Mouse (Mus musculus): ENCODE results near the gene Olfr221.

Gene Olfr221

DNA sequence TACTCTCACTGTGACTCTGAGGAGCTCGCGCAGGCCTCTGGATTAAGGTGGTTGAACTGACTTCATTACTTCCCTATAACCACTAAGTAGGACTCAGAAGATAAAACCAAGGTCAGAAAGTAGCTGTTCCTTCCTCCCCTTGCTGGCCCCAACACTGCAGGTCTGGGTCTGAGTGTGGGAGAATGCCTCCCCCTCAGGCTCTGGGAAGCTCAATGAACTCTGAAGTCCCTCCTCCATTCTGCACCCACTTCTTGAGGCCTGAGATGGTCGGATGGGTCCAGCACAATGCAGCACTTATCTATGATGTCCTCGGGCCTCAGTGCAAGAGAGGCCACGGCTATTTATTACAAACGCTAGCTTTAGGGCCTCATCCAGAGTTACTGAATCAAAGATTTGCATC lies 36.6 kb downstream of the Olfr221 start:
- DNase-seq (ENCODE audit: low spot score in 2 of 2), result no peak

DNA sequence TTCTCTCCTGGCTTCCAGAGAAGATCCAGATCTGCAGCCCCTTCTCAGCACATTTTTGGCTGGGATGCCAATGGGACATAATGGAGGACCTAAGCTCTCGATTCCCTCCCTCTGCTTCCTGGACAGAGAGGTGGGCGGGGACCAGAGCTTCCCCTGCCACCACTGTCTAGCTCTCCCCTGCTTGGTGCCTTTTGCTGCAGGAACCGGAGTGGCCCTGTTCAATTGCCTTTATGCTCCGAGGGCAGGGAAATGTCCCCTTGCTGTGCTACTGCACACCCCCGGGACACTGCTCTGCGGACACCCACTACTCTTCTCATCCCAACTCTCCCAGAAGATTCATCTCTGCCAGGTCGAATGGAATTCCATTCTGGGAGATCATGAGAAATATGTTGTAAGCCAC lies 37.1 kb downstream of the Olfr221 start:
- no peak for DNase-seq (ENCODE audit: low spot score in 2 of 2)

DNA sequence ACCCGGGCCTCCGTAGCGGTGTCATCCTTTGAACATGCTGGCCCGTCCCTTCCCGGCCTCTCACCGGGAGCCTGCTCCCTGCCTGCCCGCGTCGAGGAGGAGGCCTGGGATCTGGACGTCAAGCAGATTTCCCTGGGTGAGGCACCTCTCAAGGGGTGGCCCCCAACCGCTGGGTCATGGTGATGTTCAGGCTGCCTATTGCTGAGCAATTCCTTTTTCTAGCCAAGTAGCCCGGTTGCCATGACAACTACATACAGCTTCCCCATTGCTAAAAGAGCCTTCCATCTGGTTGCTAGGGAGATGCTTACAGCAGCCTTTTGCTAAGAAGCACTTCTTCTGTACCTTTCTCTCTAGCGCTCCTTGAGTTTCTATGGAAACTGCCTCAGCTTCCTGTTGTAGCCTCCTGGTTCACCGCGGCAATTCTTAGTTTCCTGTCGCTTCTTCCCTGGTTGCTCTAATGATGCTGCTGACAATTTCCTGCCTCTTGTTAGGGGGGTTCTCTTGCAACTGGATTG lies 38.2 kb downstream of the Olfr221 start:
- DNase-seq (ENCODE audit: low spot score in 2 of 2), result peak; percentile 79 to 90

DNA sequence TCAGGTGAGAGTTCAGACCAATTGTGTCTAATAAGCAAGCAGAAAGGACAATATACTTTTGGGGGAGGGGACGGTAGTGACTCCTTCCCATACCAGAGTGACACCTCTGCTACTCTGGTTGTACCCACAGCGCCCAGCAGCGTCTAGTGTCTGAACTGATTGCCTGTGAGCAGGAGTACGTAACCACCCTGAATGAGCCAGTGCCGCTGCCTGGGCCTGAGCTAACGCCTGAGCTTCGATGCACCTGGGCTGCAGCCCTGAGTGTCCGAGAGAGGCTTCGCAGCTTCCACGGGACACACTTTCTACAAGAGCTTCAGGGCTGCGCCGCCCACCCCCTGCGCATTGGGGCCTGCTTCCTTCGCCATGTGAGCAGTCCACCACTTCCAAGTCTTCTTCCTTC lies 44.8 kb downstream of the Olfr221 start:
- no peak for DNase-seq (ENCODE audit: low spot score in 2 of 2)

DNA sequence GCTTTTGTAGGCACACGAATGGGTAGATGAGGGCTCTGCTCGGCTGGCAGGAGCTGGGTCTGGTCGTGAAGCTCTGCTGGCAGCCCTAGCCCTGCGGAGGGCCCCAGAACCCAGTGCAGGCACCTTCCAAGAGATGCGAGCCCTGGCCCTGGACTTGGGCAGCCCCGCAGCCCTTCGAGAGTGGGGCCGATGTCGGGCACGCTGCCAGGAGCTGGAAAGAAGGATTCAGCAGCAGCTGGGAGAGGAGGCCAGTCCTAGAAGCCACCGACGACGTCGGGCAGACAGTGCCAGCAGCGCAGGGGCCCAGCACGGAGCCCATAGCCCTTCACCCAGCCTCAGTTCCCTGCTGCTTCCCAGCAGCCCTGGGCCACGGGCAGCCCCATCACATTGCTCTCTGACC lies 45.4 kb downstream of the Olfr221 start:
- no peak for DNase-seq (ENCODE audit: low spot score in 2 of 2)

DNA sequence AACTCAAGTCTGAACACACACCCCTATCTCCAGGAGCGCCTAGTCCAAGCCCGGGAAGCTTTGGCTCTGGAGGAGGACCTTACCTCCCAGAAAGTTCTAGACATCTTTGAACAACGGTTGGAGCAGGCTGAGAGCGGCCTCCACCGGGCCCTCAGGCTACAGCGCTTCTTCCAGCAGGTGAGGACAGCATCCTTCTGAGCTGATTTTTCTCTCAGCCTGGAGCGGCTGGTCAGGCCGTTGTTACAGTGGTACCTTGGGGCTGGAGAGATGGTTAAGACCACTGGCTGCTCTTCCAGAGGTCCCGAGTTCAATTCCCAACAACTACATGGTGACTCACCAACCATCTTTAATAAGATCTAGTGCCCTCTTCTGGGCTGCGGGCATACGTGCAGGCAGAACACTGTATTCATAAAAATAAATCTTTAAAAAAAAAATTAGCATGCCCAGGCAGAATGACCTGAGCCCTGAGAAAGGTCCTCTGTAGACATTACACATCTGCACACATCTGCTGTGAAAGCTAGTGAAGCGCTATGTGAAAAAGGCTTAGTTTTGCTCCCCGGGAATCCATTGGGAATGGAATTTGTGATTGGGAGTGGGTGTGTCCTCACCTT lies 45.9 kb downstream of the Olfr221 start:
- DNase-seq (ENCODE audit: low spot score in 2 of 2), result no peak

DNA sequence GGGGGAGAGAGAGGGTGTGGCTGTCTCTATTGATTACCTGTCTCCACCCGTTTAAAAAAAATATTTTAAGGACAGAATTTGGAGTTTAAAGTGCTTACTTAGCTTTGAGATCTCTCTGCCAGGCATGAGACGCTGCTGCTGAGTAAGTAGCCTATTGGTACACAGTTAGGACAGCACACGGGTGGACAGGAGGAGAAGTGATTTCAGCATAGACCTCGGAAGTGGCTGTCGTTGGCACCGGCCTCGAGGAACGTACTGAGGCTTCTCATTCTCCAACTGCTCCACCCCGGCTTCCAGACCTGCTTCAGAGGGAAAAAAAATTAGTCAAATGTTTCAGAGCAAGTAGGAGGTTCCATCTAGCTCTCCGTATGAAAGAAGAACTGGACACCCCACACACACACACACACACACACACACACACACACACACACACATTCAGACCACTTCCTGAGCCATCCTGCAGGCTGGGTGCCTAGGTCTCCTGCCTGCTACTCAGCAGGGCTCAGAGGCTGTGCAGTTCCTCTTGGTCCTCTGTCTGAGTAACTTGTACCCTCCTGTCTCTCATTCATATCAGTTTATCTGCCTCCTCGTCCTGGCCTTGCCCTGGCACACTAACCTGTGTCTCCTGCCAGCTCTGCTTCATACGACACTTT lies 46.9 kb downstream of the Olfr221 start:
- DNase-seq (ENCODE audit: low spot score in 2 of 2), result no peak

DNA sequence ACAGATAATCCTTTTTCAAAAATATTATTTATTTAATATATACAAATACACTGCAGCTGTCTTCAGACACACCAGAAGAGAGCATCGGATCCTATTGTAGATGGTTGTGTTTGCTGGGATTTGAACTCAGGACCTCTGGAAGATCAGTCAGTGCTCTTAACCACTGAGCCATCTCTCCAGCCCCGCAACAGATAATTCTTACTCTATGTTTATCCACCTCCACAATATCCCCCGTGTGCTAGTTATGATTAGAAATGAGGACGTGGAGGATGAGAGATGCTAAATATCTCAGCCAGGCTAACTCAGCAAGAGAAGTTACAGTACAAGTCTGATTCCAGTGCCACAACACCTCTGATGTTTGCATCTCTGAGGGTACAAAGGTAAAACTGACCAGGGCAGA lies 47.8 kb downstream of the Olfr221 start:
- no peak for DNase-seq (ENCODE audit: low spot score in 2 of 2)

DNA sequence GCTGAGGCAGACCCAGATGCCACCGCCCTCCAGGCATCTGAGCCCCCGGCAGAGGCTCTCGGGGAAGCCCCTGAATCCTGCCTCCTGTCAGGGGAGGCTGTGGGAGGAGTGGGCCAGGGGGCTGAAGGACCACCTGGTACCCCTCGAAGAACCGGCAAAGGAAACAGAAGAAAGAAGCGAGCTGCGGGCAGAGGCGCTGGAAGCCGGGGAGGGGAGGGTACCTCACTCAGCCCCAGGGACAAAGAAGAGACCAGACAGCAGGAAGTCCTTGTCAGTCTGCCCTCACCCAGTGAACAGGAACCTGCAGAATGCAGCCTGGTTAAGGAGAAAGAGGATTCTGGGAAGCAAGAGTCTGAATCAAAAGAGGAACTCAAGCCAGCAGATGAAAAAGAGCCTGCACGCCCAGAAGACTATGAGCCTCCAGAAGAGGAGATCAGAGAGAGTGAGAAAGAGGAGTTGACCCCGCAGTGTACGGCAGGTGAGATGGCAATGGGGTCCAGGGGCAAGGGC lies 52.7 kb downstream of the Olfr221 start:
- DNase-seq (ENCODE audit: low spot score in 2 of 2), result no peak

DNA sequence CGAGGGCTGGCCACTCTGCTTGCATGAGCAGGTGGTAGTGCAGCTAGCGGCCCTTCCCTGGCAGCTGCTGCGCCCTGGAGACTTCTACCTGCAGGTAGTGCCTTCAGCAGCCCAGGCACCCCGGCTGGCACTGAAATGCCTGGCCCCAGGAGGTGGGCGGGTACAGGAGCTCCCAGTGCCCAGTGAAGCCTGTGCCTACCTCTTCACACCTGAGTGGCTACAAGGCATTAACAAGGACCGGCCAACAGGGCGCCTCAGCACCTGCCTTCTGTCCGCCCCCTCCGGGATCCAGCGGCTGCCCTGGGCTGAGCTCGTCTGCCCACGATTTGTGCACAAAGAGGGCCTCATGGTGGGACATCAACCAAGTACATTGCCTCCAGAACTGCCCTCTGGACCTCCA lies 53.5 kb downstream of the Olfr221 start:
- DNase-seq (ENCODE audit: low spot score in 2 of 2), result no peak

DNA sequence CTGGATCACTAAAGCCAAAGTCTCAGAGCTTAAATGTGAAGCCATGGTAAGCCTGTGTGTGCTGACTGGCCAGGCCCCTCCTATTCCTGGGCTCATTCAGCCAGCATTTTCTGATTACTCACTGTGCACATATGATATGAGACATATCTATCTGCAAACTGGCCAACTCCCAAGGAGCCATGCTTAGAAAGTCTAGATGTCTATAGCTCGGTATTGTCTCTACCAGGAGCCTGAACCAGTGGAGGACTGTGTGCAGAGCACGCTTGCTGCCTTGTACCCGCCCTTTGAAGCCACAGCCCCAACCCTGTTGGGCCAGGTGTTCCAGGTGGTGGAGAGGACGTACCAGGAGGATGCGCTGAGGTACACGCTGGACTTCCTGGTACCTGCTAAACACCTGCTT lies 55.1 kb downstream of the Olfr221 start:
- DNase-seq (ENCODE audit: low spot score in 2 of 2), result no peak

DNA sequence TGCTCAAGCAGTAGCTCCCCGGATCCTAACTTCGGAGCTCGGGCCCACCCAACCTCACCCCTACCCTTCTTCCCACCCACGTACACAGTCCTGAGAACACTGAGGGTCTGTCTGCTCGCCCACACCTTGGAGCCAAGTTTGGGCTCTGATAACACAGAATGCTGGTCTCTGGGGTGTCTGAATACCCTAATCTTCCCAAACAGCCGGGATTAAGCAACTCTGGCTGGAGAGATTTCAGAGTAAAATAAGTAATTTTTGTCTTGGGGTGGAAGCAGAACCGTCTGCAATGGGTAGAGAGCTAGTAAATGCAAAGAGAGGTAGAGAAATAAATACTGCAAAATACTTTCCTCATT lies 56.1 kb downstream of the Olfr221 start:
- no peak for DNase-seq (ENCODE audit: low spot score in 2 of 2)

DNA sequence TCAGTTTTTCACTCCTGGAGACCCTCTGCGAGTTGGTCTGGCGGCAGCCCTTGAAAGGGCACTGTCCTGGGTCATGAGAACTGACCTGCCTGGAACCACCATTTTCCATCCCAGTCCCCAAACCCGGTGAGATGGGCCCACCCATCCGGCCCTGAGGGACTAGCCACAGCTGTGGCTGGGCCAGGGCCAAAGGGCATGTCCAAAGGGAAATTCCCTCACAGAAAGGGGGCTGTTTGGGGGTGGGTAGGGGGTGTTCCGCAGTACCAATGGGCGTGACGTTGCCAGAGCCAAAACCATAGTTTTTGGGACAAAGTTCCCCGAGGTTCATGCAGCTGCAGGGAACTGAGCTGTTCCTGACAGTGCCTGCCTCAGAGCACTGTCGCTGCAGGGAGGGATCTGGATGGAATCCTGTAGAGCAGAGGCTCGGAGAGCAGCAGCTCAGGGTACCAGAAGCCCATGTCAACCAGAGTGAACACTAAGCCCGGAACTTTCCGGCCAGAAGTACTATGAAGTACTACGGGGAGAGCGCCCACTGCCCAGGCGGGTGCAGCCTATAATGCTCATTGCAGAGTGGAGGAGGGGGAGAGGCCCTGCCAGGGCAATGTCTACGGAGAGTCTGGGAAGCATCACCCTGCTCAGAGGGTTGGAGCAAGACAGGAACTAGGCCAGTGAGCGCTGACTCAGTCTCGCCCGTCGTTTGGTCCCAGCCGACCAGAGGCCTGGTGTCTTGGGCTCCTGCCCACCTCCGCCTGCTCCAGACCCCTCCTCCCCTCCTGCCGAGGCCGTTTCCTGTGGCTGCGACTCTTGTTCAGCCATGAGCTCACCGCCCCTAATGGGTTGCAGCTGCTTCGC lies 56.7 kb downstream of the Olfr221 start:
- peak; percentile 60 to 71 for DNase-seq (ENCODE audit: low spot score in 2 of 2)

DNA sequence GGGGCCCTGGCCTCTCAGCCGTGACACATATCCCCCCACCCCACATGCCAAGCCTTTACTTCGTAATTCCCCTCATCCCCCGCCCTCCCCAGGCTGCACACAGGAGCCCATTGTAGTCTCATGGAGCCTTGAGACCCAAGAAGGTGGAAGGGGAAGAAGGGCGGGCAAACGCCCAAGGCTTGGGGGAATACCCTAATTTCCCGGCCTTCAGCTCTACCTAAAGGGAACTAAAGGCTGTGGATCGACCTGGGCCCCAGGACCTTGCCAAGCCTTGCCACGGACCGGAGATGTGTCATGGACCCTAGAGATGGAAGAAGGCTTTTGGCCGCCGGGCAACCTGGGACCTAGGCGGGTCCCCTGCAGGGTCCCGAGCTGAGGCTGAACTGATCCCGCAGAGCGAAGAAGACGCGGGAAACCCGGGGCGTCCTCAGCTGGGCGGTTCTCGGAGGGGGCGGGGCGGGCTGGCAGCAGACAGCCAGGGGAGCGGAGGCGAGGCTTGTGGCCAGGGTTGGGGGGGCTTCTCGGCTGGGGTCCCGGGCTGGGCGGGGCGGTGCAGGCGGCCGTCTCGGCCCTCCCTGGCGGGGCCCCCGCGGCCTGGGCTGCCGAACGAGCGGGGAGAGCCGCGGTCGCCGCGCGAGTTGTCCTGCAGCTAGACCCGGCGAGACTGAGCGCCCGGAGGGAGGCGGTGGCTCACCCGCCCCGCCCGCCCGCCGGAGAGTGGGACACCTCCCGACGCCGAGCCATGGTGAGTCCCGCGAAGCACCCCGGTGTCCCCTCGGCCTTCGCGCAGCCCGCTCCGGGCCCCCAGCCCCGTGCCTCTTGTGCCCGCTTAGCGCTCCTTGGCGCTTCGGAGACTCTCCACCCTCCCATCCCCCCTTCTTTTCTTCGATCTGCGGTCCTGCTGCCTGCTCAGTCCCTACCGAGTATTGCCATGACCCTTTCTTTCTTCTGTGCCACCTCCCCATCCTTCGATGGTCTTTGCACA lies 57.7 kb downstream of the Olfr221 start, which contains the start of gene Arhgef40:
Gene Arhgef40 (plus strand): TSS at position 473 of the 985 bp plus-strand sequence.
- peak in 1 of 2 experiments; percentile 48 for DNase-seq (ENCODE audit: low spot score in 2 of 2)

Data from frontal cortex, postnatal 36 days (tissue).